Mouse (Mus musculus) C2C12 (cell line): ENCODE results near the gene Fam222b. TPM values are rescaled to one million over a fixed set of nuclear protein-coding genes. Genes with fewer than 3 reads are reported as not detected.

Experiments
- H3K27me3 ChIP-seq: one replicate; pipeline ENCODE4 v1.6.1; 2011; ENCODE audit not compliant: control insufficient read depth, insufficient read depth, insufficient read length
- H3K36me3 ChIP-seq: one replicate; pipeline ENCODE4 v1.6.1; 2011; ENCODE audit not compliant: control insufficient read depth, insufficient read depth
- H3K4me3 ChIP-seq: one replicate; pipeline ENCODE4 v1.5.1; 2011; ENCODE audit warnings: mild to moderate bottlenecking, control low read depth; ENCODE audit not compliant: poor library complexity, insufficient read depth, severe bottlenecking
- H3K79me2 ChIP-seq: one replicate; pipeline ENCODE4 v1.6.1; 2011; ENCODE audit not compliant: control insufficient read depth, insufficient read depth
- H3K79me3 ChIP-seq: one replicate; pipeline ENCODE4 v1.6.1; 2011; ENCODE audit warnings: low read depth, control low read depth
- H3ac ChIP-seq: one replicate; pipeline ENCODE3; 2011; ENCODE audit warnings: low read depth; ENCODE audit not compliant: control insufficient read depth, insufficient read length
- CEBPB ChIP-seq: IDR thresholded peaks from one replicate; pipeline ENCODE4 v1.6.1; 2011; ENCODE audit warnings: low read depth, mild to moderate bottlenecking, control low read depth, moderate library complexity
- CTCF ChIP-seq: IDR thresholded peaks from one replicate; pipeline ENCODE4 v1.5.1; 2011; ENCODE audit not compliant: control insufficient read depth, insufficient read depth, insufficient read length
- FOSL1 ChIP-seq: IDR thresholded peaks from one replicate; pipeline ENCODE4 v1.8.0; 2011; ENCODE audit warnings: mild to moderate bottlenecking, low read length; ENCODE audit not compliant: poor library complexity, insufficient read depth, severe bottlenecking
- MAX ChIP-seq: IDR thresholded peaks from one replicate; pipeline ENCODE4 v1.6.1; 2011; ENCODE audit warnings: mild to moderate bottlenecking, control low read depth
- MYOD1 ChIP-seq: IDR thresholded peaks from one replicate; pipeline ENCODE4 v1.6.1; 2011; ENCODE audit warnings: low read depth; ENCODE audit not compliant: control insufficient read depth, insufficient read length
- MYOG ChIP-seq: IDR thresholded peaks from one replicate; pipeline ENCODE4 v1.6.1; 2011; ENCODE audit not compliant: control insufficient read depth, insufficient read length; ENCODE audit errors: extremely low read depth
- USF1 ChIP-seq: IDR thresholded peaks from one replicate; pipeline ENCODE4 v1.6.1; 2011; ENCODE audit warnings: low read depth, mild to moderate bottlenecking, control low read depth, moderate library complexity
- polyA plus RNA-seq: library from polyadenylated mRNA; unstranded; fragments of >200 nt; fragmentation: generic; extraction: Trizol; gene quantifications from one replicate; pipeline ENCODE4 v1.2.1, GENCODE M21; 2012; ENCODE audit warnings: missing spikeins

The Fam222b gene
- polyA plus RNA-seq, 1 experiment: 12.2 TPM

DNA sequence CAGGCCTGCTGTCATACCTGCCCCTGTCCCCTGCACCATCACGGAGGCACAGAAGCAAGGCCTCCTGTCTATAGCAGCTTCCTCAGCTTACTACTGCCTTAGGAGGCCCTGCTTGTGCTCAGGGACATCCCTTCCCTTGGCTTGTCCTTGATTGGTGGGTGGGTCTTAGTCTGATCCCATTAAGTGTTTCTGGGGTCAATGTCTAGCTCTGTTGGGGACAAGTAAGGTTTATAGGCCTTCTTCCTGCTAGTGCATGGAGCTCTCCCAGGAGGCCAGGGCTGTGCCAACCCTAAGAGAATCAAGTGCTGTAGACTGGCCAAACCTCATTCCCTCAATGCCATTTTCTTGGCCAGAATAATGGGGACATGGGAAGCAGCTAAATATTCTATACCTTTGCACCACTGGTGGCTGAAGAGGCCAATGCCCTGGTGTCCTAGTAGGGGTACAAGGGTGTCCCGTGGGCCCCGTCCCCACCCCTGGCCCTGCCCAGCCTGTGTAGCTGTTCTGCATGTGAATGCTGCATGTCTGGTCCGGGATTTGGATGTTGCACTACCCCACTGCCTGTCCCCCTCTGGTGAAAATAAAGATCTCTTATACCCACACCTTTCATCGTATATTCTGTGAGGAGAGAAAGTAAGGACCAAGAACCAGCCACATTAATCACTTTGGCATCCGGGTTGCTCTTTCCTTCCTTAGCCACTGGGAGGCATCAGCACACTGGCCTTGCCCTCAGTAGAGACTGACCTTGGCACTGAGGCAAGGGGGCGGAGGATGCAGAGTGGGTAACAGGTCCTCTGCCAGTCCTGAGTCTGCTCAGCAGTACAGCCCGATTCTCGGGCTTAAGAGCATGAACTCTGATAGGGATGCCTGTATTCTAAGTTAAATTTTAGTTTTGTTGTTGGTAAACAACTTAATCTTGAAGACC lies 34.4 kb upstream of the Fam222b start:
- Histone ChIP-seq H3K4me3 (no peak overlapping the region), H3K79me3 (no peaks in the 10 kb centered on the region), H3K36me3 (peaks cover 17% of the 10 kb centered on the region), H3K79me2 (no peaks in the 10 kb centered on the region), H3ac (no peak overlapping the region), H3K27me3 (no peaks in the 10 kb centered on the region)
- TF ChIP-seq CTCF: peak; percentile 78
- no peak for TF ChIP-seq MYOD1
- no peak for TF ChIP-seq MYOG
- TF ChIP-seq CEBPB: no peak

DNA sequence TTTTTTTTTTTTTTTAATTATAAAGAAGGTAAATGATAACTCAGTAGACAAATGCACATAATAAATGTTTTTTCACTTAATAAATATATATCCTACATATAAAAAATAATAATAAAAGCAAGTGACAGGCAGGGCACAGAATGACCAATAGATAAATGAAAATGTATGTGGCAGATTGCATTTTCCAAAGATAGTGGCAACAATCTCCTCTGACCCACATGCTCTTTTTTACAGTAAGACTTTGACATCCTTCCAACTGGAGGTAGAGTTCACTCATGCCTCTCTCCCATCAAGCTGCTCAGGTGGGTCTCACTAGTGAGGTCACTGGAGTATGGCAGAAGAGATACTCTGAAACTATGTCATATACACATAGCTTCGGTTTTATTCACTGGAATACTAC lies 31.9 kb upstream of the Fam222b start:
- Histone ChIP-seq H3K4me3 (no peak overlapping the region), H3K79me2 (no peaks in the 10 kb centered on the region), H3K27me3 (no peaks in the 10 kb centered on the region), H3K79me3 (no peaks in the 10 kb centered on the region), H3K36me3 (peaks cover 11% of the 10 kb centered on the region), H3ac (no peak overlapping the region)
- TF ChIP-seq USF1: no peak
- no peak for TF ChIP-seq MAX
- no peak for TF ChIP-seq MYOD1
- no peak for TF ChIP-seq MYOG
- TF ChIP-seq CEBPB: no peak
- no peak for TF ChIP-seq CTCF
- TF ChIP-seq FOSL1: no peak

DNA sequence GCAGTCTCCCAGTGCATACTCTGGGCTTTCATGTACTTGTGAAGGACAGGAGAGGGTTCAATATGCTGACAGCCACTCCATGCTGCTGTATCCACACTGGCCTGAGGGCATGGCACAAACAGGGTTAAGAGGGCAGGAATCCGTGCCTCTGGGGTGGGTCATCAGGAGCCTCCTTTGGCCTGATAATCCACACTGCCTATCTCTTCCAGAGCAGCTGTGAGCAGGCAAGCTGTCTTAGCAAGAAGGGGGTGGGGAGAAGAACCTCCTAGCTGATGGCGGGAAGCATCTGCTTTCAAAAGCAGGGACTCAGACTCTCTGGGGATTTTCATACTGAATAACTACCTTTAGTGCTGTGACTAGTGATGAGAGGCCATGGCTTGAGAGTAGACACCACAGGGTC lies 28.6 kb upstream of the Fam222b start:
- no peak for TF ChIP-seq MYOG
- TF ChIP-seq MAX: no peak
- TF ChIP-seq CEBPB: no peak
- no peak for TF ChIP-seq USF1
- no peak for TF ChIP-seq MYOD1
- no peak for TF ChIP-seq FOSL1
- no peak for TF ChIP-seq CTCF
- H3K4me3 ChIP-seq: no peak overlapping the region
- no peaks in the 10 kb centered on the region for H3K79me3 ChIP-seq
- no peak overlapping the region for H3ac ChIP-seq
- H3K27me3 ChIP-seq: no peaks in the 10 kb centered on the region
- no peaks in the 10 kb centered on the region for H3K79me2 ChIP-seq
- no peaks in the 10 kb centered on the region for H3K36me3 ChIP-seq

DNA sequence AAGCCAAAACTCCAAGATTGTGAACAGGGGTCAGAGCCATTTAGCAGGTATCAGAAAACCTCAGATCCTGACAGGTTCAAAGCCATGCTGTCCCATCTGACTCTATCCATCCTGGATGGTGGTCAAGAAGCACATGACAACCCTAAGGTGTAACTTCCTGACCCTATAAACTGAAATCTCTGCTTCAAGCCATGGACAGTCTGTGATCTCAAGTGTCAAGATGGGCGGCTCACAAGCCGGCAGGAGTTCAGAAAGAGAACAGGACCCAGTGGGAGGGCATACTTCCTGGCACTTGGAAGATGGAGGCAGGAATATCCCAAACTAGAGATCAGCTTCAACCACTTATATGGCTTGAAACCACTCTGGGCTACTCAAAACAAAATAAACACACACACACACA lies 27.8 kb upstream of the Fam222b start:
- TF ChIP-seq USF1 (no peak), FOSL1 (no peak), MYOG (no peak), CTCF (no peak), CEBPB (no peak), MAX (no peak), MYOD1 (no peak)

DNA sequence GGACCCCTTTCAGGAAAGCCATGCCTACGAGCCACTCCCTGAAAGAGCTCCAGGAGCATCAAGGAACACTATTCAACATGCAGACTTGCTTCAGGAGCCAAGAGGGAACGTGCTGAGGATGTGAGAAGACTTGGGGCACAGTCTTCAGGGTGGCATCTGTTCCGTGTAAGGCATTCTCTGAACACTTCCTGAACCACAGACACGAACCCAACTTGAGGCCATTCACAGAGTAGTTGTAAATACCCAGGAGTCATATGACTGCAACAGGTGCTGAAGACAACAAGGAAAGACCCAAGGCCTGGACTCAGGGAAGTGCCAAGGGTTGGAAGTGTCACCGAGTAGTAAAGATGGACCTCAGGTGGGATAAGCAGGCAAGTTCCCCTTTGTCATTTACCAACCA lies 26.9 kb upstream of the Fam222b start:
- peaks cover 2% of the 10 kb centered on the region for H3K36me3 ChIP-seq
- no peak overlapping the region for H3ac ChIP-seq
- no peaks in the 10 kb centered on the region for H3K79me2 ChIP-seq
- no peak overlapping the region for H3K4me3 ChIP-seq
- no peaks in the 10 kb centered on the region for H3K27me3 ChIP-seq
- H3K79me3 ChIP-seq: no peaks in the 10 kb centered on the region
- TF ChIP-seq MAX: no peak
- no peak for TF ChIP-seq FOSL1
- TF ChIP-seq USF1: no peak
- TF ChIP-seq MYOG: no peak
- no peak for TF ChIP-seq CTCF
- TF ChIP-seq MYOD1: no peak
- TF ChIP-seq CEBPB: no peak

More for the DNA sequence above, 27.8 kb upstream of the Fam222b start:
- no peaks in the 10 kb centered on the region for H3K79me3 ChIP-seq
- H3K36me3 ChIP-seq: no peaks in the 10 kb centered on the region
- no peaks in the 10 kb centered on the region for H3K79me2 ChIP-seq
- H3K4me3 ChIP-seq: no peak overlapping the region
- no peaks in the 10 kb centered on the region for H3K27me3 ChIP-seq
- H3ac ChIP-seq: no peak overlapping the region

DNA sequence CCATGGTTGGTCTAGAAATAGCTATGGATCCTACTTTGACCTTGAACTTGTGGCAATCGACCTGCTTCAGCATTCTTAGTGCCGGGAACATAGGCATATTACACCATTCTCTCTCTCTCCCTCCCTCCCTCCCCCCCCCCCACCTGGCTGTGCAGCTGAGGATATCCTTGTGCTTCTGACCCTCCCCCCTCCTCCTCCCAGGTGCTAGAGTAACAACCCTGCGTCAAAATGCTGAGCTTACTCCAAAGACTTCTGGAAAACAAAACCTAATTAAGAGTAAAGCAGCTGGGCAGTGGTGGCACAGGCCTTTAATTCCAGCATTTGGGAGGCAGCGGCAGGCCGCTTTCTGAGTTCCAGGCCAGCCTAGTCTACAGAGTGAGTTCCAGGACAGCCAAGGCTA lies 25.3 kb upstream of the Fam222b start:
- H3K79me2 ChIP-seq: no peaks in the 10 kb centered on the region
- no peak for TF ChIP-seq MYOG
- no peak for TF ChIP-seq USF1
- no peaks in the 10 kb centered on the region for H3K27me3 ChIP-seq
- no peaks in the 10 kb centered on the region for H3K79me3 ChIP-seq
- H3ac ChIP-seq: no peak overlapping the region
- peaks cover 15% of the 10 kb centered on the region for H3K36me3 ChIP-seq
- no peak overlapping the region for H3K4me3 ChIP-seq
